Mouse (Mus musculus) bone marrow, adult 2 months (tissue): Measurements from ENCODE around the gene Lrp1. TPM values are rescaled to one million over a fixed set of nuclear protein-coding genes. Genes with fewer than 3 reads are reported as not detected.

Experiments used
- H3K27ac ChIP-seq: fragments of 200-500 bp; 2 replicates; pipeline ENCODE4 v1.5.1; 2012; ENCODE audit warnings: low read depth, mild to moderate bottlenecking, control low read depth, inconsistent platforms, low read length; ENCODE audit not compliant: control insufficient read depth, poor library complexity, insufficient read depth
- H3K4me1 ChIP-seq: fragments of 200-500 bp; 2 replicates; pipeline ENCODE4 v1.6.1; 2011; ENCODE audit warnings: low read length; ENCODE audit not compliant: control insufficient read depth, insufficient read depth
- H3K4me3 ChIP-seq: fragments of 200-500 bp; replicated peaks from 2 replicates; pipeline ENCODE3; 2011; ENCODE audit warnings: mild to moderate bottlenecking, low read depth, low read length, control low read depth; ENCODE audit not compliant: control insufficient read depth
- CTCF ChIP-seq: fragments of 200-500 bp; IDR thresholded peaks from 2 replicates; pipeline ENCODE4 v1.5.1; 2011; ENCODE audit warnings: low read length, control low read depth; ENCODE audit not compliant: control insufficient read depth, insufficient read depth
- POLR2A ChIP-seq: fragments of 200-500 bp; IDR thresholded peaks from 2 replicates; pipeline ENCODE4 v1.6.1; 2011; ENCODE audit warnings: low read depth, mild to moderate bottlenecking, control low read depth, low read length, borderline replicate concordance; ENCODE audit not compliant: control insufficient read depth
- whole genome bisulfite sequencing: fragments of 180-500 bp; shearing (Covaris S2); methylation state at CpG from one replicate; pipeline ENCODE4 v1.1.7; 2018; 5-methylcytosine and 5-hydroxymethylcytosine counted together
- polyA plus RNA-seq: library from polyadenylated mRNA; stranded (reverse); fragments of >200 nt; gene quantifications from 2 replicates; pipeline ENCODE4 v1.2.4, GENCODE M21; 2011; ENCODE audit warnings: low replicate concordance; ENCODE audit not compliant: missing spikeins, insufficient read depth, insufficient read length

The Lrp1 gene
- polyA plus RNA-seq, 1 experiment, result 48.3 TPM

DNA sequence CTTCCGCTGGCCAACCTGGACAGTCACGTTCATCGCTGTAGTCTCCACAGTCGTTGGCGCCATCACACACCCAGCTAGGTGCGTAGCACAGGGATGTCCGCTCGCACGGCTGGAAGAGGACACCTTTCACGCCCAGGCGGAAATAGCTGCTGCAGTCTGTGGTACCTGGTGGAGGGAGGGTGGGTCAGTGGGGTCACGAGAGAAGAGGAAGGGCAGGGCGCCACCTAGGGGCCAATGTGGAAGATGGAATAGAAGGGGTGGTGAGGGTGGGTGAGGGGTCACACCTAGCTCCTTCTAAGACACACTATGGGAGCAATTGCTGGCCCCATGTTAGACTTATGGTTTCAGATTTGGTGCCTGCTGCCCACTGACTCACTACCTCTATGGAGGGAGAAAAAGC, 63.6 kb downstream of the Lrp1 start:
- Histone ChIP-seq H3K4me3 (no peak overlapping the region), H3K4me1 (no peaks in the 10 kb centered on the region), H3K27ac (no peak overlapping the region)
- TF ChIP-seq POLR2A (no peak), CTCF (peak; percentile 49; the same call in 1 of the 2 replicates)
- 82% methylated on average over 13 of the region's 13 CpGs for WGBS

DNA sequence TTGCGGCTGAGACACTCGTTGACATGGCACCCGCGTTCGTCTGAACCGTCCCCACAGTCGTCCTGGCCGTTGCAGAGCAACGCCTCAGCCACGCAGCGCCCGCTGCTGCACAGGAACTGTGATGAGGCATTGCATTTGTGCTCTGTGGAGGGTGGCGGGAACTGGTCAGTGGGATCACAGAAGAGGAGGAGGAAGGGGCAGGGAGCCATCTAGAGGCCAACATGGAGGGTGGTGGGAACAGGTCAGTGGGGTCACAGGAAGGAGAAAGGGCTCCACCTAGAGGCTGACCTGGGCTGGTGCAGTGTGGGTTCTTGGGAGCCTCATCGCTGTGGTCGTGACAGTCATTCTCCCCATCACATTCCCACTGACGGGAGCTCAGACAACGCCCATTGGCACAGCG, 65.2 kb downstream of the Lrp1 start:
- no peaks in the 10 kb centered on the region for H3K4me1 ChIP-seq
- TF ChIP-seq CTCF (peak; percentile 77), POLR2A (no peak)
- no peak overlapping the region for H3K4me3 ChIP-seq
- WGBS, result 84% methylated on average over 18 of the region's 18 CpGs
- H3K27ac ChIP-seq, result no peak overlapping the region

GRCm38 (mm10) chr10:127549892-127550291, 71.1 kb downstream of the Lrp1 start:
- TF ChIP-seq POLR2A, result no peak
- no peak for TF ChIP-seq CTCF
- Histone ChIP-seq H3K4me3 (no peak overlapping the region), H3K27ac (no peak overlapping the region), H3K4me1 (no peaks in the 10 kb centered on the region)
- 92% methylated on average over 17 of the region's 17 CpGs for WGBS

DNA sequence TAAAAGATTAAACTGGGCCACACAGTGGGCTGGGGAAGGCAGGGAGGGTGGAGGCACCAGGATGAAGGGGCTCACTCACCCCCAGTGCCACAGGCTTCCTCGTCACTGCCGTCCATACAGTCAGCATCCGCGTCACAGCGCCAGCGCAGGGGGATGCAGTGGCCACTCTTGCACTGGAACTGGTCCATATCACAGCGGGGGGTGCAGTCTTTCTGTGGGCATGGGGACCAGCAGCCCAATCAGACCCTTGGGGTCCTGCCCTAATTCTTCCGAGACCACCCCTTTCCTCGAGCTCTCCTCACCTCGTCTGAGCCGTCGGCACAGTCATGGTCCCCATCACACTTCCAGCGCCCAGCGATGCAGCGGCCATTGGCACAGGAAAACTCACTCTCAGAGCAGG, 72.7 kb downstream of the Lrp1 start:
- WGBS, result 87% methylated on average over 15 of the region's 15 CpGs
- TF ChIP-seq POLR2A (no peak), CTCF (no peak)
- H3K27ac ChIP-seq, result no peak overlapping the region

DNA sequence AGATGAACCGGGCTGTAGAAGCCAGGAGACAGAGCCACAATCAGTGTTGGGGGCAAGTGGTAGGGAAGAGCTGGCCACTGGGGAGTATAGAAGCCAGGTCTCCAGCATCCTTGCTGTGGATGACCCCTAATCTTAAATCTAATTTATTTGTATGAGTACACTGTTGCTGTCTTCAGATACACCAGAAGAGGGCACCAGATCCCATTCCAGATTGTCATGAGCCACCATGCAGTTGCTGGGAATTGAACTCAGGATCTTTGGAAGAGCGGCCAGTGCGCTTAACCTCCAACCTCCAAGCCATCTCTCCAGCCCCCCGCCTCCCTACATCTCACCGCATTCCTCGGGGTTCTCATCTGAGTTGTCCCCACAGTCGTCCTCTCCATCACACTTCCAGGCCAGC, 74.4 kb downstream of the Lrp1 start:
- TF ChIP-seq POLR2A (no peak), CTCF (no peak)
- Histone ChIP-seq H3K27ac (no peak overlapping the region), H3K4me1 (no peaks in the 10 kb centered on the region), H3K4me3 (no peak overlapping the region)
- 90% methylated on average over 7 of the region's 7 CpGs for WGBS

More for the DNA sequence above, 72.7 kb downstream of the Lrp1 start:
- Histone ChIP-seq H3K4me1 (no peaks in the 10 kb centered on the region), H3K4me3 (no peak overlapping the region)

DNA sequence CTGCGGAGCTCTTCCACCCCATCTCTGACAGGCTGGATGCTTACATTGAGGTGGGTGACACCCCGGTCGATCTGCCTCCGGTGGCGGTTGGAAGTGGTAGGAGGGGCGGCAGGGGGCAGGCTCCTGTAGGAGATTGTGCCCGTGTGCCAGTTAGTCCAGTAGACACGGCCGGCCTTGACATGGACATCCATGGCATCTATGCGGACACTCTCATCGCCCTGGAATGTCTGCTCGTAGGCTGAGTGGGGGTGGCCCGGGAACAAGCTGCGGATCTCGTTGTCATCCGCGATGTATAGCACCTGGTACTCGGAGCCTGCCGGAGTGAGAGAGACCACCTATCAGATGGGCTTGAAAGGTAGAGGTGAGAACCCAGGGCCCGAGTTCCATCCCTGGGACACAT, 76.6 kb downstream of the Lrp1 start:
- Histone ChIP-seq H3K4me1 (no peaks in the 10 kb centered on the region), H3K27ac (no peak overlapping the region), H3K4me3 (no peak overlapping the region)
- WGBS, result 90% methylated on average over 20 of the region's 20 CpGs
- no peak for TF ChIP-seq CTCF
- no peak for TF ChIP-seq POLR2A

- 82% methylated on average over 3 of the region's 3 CpGs for WGBS
- no peak overlapping the region for H3K27ac ChIP-seq
- H3K4me3 ChIP-seq, result no peak overlapping the region
- TF ChIP-seq POLR2A (no peak), CTCF (no peak)
- H3K4me1 ChIP-seq, result no peaks in the 10 kb centered on the region
These were observed 77.0 kb downstream of the Lrp1 start for GRCm38 (mm10) chr10:127543916-127544315.

- WGBS, result 63% methylated on average over 6 of the region's 6 CpGs
- Histone ChIP-seq H3K4me3 (no peak overlapping the region), H3K4me1 (no peaks in the 10 kb centered on the region), H3K27ac (no peak overlapping the region)
- TF ChIP-seq POLR2A, result no peak
- no peak for TF ChIP-seq CTCF
These were observed 78.2 kb downstream of the Lrp1 start for GRCm38 (mm10) chr10:127542720-127543119.

DNA sequence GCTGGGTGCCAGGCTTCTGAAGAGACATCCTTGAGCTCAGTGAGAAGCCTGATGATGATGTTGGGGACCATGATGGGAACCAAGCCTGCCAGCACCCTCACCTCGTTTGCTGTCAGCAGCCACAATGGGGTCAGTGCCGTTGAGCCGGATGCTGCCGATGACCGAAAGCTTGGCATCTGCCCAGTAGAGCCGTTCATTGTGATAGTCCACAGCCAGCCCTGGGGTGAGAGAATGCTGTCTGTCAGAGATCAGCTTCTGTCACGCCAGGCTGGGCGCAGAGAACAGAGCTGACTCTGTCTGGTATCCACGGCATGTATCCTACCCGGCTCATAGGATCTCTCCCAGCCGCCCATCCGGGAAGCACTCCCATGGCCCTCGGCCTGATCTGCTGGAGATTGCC, 78.9 kb downstream of the Lrp1 start:
- WGBS, result 87% methylated on average over 13 of the region's 13 CpGs
- no peak overlapping the region for H3K27ac ChIP-seq
- TF ChIP-seq POLR2A, result no peak
- H3K4me3 ChIP-seq, result no peak overlapping the region
- no peaks in the 10 kb centered on the region for H3K4me1 ChIP-seq

DNA sequence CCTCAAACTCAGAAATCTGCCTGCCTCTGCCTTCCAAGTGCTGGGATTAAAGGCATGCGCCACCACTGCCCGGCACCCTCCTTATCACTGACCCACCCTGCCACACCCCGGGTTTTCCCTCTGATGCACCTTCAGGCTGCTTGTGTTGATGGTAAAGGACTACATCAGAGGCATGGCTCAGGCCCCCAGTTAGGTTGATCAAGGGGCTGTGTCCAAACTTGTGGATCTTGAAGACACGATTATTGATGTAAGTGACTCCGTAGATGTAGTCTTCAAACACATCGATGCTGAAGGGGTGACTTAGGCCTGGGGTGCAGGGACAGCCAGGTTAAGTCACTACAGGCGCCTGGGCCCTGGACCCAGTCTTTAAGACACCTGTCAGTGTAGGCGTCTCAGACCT, 79.4 kb downstream of the Lrp1 start:
- Histone ChIP-seq H3K27ac (no peak overlapping the region), H3K4me1 (no peaks in the 10 kb centered on the region), H3K4me3 (no peak overlapping the region)
- TF ChIP-seq POLR2A (no peak), CTCF (no peak)
- WGBS, result 83% methylated on average over 8 of the region's 8 CpGs
